Mouse (Mus musculus): Measurements from ENCODE around the gene Mrln. TPM values are rescaled to one million over a fixed set of nuclear protein-coding genes. Genes with fewer than 3 reads are reported as not detected.
"Not testable (repeated sequence)": the region's sequence is repeated elsewhere in the genome, so short reads cannot be mapped to it uniquely, and the experiment has no call there.

The Mrln gene
- polyA plus RNA-seq, 1 experiment from 2014 or later = 12.7 TPM

DNA sequence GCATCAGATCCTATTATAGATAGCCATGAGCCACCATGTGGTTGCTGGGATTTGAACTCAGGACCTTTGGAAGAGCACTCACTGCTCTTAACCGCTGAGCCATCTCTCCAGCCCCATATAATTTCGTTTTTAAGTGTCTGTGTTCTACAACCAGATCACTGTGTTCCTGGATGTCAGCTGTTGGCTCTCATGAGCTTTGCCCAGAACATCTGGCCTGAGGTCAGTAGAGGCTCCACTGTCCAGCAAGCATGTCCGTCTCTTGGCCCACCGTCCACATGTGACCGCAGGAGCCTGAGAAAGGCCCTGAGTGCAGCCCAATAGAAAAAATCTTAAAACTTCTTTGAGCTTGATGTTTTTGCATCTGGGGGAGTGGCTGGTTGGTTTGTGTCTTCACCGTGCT is 7.8 kb upstream of the Mrln start:
- Histone ChIP-seq H3K4me3 (no peak overlapping the region), H3K36me3 (peaks cover 6% of the 10 kb centered on the region; the same call in 1 of the 2 replicates), H3K27ac (no peak overlapping the region), H3K9ac (no peak overlapping the region), H3K9me3 (no peaks in the 10 kb centered on the region), H3K27me3 (no peaks in the 10 kb centered on the region), H3K4me1 (peaks cover 14% of the 10 kb centered on the region; the same call in 1 of the 2 replicates), H3K4me2 (replicated peaks) (no peak overlapping the region)
- WGBS = 87% methylated on average over 6 of the region's 6 CpGs
- ATAC-seq (ENCODE audit: insufficient number of reproducible peaks, insufficient read depth, low FRiP score, low TSS enrichment) = no peak

DNA sequence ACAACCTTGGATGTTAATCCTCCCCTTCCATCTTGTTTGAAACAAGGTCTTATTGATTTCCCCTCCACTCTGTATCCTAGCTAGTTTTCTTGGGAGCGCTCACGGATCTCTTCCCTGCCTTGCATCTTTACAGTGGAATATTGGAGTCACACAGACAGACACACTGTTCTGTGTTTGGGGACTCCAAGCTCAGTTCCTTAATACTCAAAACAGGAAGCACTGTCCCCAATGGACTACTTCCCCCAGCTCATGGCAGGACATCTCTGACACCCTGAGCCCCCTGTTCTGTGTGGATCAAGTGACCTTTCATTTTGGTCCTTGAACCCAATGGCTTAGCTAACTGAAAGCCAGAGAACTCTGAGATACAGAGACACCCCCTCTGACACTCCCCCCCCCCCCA is 6.9 kb upstream of the Mrln start:
- Histone ChIP-seq H3K36me3 (peaks cover 5% of the 10 kb centered on the region; the same call in 1 of the 2 replicates), H3K4me2 (replicated peaks) (no peak overlapping the region), H3K9ac (no peak overlapping the region), H3K9me3 (peaks cover 3% of the 10 kb centered on the region; the same call in 1 of the 2 replicates), H3K4me3 (no peak overlapping the region), H3K27ac (no peak overlapping the region), H3K4me1 (peaks cover 14% of the 10 kb centered on the region; the same call in 1 of the 2 replicates), H3K27me3 (no peaks in the 10 kb centered on the region)
- 76% methylated on average over 2 of the region's 2 CpGs for WGBS
- no peak for ATAC-seq (ENCODE audit: insufficient number of reproducible peaks, insufficient read depth, low FRiP score, low TSS enrichment)

DNA sequence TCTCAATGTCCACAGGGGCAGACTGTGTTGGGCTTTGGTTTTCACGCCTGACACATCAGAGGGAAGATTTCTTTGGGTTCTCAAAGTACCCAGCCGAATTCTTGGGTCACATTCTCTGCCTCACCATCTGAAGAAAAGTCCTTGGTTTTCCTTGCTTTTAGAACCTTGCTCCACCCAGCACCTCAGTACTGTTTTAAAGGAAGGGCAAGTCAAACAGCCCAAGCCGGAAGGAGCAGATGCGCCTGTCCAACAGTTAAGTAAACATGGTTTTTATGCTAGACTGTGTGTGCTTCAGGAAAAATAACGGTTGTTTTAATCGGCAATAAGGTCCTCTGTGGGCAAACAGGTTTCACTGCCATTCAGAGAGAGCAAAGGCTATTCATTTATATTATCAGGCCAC is 6.5 kb upstream of the Mrln start:
- Histone ChIP-seq H3K4me2 (replicated peaks) (no peak overlapping the region), H3K9me3 (peaks cover 3% of the 10 kb centered on the region; the same call in 1 of the 2 replicates), H3K4me1 (peaks cover 14% of the 10 kb centered on the region; the same call in 1 of the 2 replicates), H3K27me3 (no peaks in the 10 kb centered on the region), H3K4me3 (no peak overlapping the region), H3K9ac (no peak overlapping the region), H3K27ac (no peak overlapping the region), H3K36me3 (peaks cover 3% of the 10 kb centered on the region; the same call in 1 of the 2 replicates)
- WGBS = 69% methylated on average over 6 of the region's 6 CpGs
- ATAC-seq (ENCODE audit: insufficient number of reproducible peaks, insufficient read depth, low FRiP score, low TSS enrichment) = no peak

DNA sequence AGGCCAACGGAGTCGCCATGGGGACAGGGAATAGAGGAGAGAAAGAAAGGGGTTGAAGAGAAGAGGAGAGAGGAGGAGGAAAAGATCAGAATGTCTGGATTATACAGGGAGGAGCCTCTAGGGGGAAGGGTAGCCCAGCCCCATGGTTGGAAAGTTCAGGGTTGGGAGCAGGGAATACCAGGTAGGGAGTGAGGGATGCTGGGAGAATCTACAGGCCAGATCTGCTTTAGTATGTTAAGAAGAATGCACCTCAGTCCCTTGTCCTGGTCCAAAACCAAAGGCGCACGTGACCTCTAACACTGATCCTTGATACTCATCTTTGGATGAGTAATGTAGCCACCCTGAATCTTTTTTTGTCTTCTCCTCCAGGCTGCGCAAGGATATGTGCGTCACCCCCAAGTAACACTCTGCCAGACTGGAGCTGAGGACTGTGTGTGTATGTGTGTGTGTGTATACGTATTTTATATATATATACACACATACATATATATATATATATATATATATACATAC is 5.5 kb upstream of the Mrln start:
- Histone ChIP-seq H3K9me3 (peaks cover 3% of the 10 kb centered on the region; the same call in 1 of the 2 replicates), H3K27ac (no peak overlapping the region), H3K36me3 (no peaks in the 10 kb centered on the region), H3K9ac (no peak overlapping the region), H3K27me3 (no peaks in the 10 kb centered on the region), H3K4me2 (replicated peaks) (no peak overlapping the region), H3K4me1 (peaks cover 14% of the 10 kb centered on the region; the same call in 1 of the 2 replicates), H3K4me3 (no peak overlapping the region)
- ATAC-seq (ENCODE audit: insufficient number of reproducible peaks, insufficient read depth, low FRiP score, low TSS enrichment) = no peak
- 95% methylated on average over 7 of the region's 7 CpGs for WGBS

DNA sequence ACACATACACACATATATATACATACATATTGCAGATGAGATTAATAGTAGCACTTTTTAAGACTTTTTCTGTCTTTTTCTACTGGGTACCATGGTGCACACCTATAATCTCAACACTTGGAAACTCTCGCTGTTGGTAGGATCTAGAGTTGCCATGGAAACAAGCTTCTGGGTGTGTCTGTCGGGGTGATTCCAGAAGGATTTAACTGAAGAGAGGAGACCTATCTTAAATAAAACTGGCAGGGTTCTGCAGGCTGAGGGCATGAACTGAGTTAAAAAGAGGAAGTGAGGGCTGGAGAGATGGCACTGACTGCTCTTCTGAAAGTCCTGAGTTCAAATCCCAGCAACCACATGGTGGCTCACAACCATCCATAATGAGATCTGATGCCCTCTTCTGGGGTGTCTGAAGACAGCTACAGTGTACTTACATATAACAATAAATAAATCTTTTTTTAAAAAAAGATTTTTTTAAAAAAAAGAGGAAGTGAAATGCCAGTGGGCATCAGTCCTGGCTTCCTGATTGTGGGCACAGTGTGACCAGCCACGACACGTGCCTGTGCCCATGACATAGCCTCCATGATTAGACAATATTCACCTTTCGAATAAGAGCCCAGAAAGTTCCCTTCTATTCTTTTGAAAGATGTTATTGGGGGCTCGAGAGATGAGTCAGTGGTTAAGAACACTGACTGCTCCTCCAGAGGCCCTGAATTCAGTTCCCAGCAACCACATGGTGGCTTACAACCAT is 4.8 kb upstream of the Mrln start:
- peaks cover 3% of the 10 kb centered on the region; the same call in 1 of the 2 replicates for H3K9me3 ChIP-seq
- no peak overlapping the region for H3K4me3 ChIP-seq
- H3K36me3 ChIP-seq = no peaks in the 10 kb centered on the region
- H3K27me3 ChIP-seq = no peaks in the 10 kb centered on the region
- ATAC-seq (ENCODE audit: insufficient number of reproducible peaks, insufficient read depth, low FRiP score, low TSS enrichment) = no peak
- 85% methylated on average over 6 of the region's 6 CpGs for WGBS
- H3K27ac ChIP-seq = no peak overlapping the region
- H3K4me1 ChIP-seq = peaks cover 14% of the 10 kb centered on the region; the same call in 1 of the 2 replicates
- H3K4me2 ChIP-seq (replicated peaks) = no peak overlapping the region
- H3K9ac ChIP-seq = no peak overlapping the region

DNA sequence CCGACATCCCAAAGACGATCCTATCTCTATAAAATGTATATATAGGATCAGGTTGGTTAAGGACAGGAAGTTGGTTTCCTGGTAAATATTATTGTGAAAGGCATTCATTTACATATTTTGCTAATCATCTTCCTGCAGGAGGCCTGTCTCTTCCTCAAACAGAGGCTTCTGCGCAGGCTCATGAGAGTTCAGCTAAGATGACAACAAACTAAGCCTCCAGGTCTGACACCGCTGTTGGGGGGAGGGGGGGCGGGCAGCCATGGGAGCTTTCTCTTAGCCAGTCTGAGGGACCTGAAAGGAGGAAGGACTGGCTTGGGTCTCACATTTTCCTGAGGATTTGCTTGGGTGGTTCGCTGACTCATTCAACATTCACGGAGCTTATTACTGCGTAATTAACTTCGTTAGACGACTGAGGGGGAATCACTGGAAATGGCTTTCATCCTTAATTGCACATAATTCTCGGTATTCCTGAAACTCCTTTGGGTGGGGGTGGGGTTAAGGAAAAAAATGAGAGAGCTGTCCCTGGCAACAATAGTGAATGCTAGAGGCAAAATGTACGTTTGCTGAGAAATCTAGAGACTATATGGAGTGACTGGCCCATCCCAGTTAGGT is 3.5 kb upstream of the Mrln start:
- Histone ChIP-seq H3K4me1 (peaks cover 10% of the 10 kb centered on the region; the same call in 1 of the 2 replicates), H3K4me2 (replicated peaks) (no peak overlapping the region; the same call in 1 of the 2 replicates), H3K4me3 (no peak overlapping the region), H3K27ac (no peak overlapping the region), H3K36me3 (no peaks in the 10 kb centered on the region), H3K27me3 (no peaks in the 10 kb centered on the region), H3K9me3 (peaks cover 3% of the 10 kb centered on the region; the same call in 1 of the 2 replicates), H3K9ac (no peak overlapping the region)
- WGBS = 41% methylated on average over 12 of the region's 12 CpGs
- ATAC-seq (ENCODE audit: insufficient number of reproducible peaks, insufficient read depth, low FRiP score, low TSS enrichment) = no peak

DNA sequence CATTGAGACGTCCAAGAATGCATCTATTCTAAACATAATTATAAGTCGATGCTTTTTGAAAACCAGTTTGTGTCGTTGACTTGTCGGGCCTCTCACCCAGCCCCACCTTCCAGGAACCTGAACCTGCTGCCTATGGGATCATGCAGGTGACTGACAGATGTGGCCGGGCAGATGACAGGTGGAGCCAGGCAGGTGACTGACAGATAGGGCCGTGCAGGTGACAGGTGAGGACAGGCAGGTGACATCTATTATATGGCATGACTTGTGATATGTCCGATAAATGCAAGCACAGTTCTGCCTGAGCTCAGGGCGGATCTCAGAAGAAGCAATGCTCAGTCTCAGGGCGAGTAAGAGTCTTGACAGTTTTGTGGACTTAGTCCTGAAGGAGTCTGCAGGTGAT is 6.8 kb downstream of the Mrln start:
- Histone ChIP-seq H3K9me3 (no peaks in the 10 kb centered on the region), H3K36me3 (no peaks in the 10 kb centered on the region), H3K4me2 (replicated peaks) (no peak overlapping the region), H3K27me3 (no peaks in the 10 kb centered on the region), H3K9ac (no peak overlapping the region), H3K4me1 (no peaks in the 10 kb centered on the region), H3K4me3 (no peak overlapping the region), H3K27ac (no peak overlapping the region)
- ATAC-seq (ENCODE audit: insufficient number of reproducible peaks, insufficient read depth, low FRiP score, low TSS enrichment) = no peak
- 81% methylated on average over 9 of the region's 9 CpGs for WGBS

DNA sequence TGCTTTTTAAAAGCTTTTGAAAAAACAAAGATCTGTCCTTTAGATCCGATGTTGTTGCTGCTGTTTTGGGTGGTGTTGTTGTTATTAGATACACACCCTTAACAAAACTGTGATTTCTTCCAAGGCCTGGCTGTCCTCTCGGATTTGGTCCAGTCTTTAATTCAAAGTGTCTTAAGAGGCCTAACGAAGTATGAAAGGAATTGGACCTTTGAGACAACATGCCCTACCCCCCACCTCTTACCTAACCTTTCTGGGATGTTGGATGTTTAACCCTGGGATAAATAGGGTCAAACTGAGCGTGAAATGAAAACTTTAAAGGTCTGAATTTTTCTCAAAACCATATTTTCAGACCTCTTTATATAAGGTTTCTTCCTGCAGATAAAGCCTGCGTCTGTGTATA is 16.5 kb downstream of the Mrln start:
- 57% methylated on average over 5 of the region's 5 CpGs for WGBS
- Histone ChIP-seq H3K9me3 (no peaks in the 10 kb centered on the region), H3K4me1 (no peaks in the 10 kb centered on the region), H3K4me3 (no peak overlapping the region), H3K4me2 (replicated peaks) (no peak overlapping the region), H3K27me3 (no peaks in the 10 kb centered on the region), H3K36me3 (no peaks in the 10 kb centered on the region), H3K9ac (no peak overlapping the region), H3K27ac (no peak overlapping the region)
- ATAC-seq (ENCODE audit: insufficient number of reproducible peaks, insufficient read depth, low FRiP score, low TSS enrichment) = no peak

DNA sequence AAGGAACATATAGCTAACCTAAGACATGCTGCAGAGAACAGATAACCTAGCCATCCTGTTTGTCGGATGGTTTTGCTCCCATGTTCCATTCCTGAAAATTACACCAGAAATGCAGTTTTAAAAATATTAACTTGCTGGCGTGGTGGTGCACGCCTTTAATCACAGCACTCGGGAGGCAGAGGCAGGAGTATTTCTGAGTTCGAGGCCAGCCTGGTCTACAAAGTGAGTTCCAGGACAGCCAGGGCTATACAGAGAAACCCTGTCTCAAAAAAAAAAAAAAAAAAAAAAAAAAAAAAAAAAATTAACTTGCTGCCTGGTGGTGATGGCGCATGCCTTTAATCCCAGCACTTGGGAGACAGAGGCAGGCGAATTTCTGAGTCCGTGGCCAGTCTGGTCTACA is 17.8 kb downstream of the Mrln start:
- not testable (repeated sequence) for H3K27ac ChIP-seq; H3K9me3 ChIP-seq; H3K4me2 ChIP-seq (replicated peaks); H3K9ac ChIP-seq; ATAC-seq (ENCODE audit: insufficient number of reproducible peaks, insufficient read depth, low FRiP score, low TSS enrichment); H3K36me3 ChIP-seq; H3K4me3 ChIP-seq; H3K4me1 ChIP-seq; H3K27me3 ChIP-seq
- 87% methylated on average over 8 of the region's 8 CpGs for WGBS

DNA sequence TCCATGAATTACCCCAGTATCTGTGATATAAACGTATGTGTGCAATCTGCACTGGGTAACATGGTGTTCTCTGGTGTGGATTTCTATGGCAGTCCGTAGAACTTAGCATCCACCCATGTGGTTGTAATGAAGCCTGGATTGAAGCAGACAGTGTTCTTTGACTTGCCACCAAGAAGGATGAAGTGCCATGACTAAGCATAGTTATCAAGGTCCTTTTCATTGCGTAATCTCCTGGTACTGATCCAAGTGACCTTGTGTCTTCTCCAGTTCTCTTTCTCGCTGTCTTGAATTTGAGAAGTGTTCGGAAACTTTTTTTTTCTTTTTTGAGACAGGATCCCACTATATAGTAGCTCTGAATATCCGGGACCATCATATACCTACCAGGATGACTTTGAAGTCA is 20.1 kb downstream of the Mrln start:
- Histone ChIP-seq H3K4me2 (replicated peaks) (no peak overlapping the region), H3K4me1 (no peaks in the 10 kb centered on the region), H3K27ac (no peak overlapping the region), H3K36me3 (no peaks in the 10 kb centered on the region), H3K4me3 (no peak overlapping the region), H3K9ac (no peak overlapping the region), H3K9me3 (no peaks in the 10 kb centered on the region), H3K27me3 (no peaks in the 10 kb centered on the region)
- no peak for ATAC-seq (ENCODE audit: insufficient number of reproducible peaks, insufficient read depth, low FRiP score, low TSS enrichment)
- WGBS = 82% methylated on average over 6 of the region's 6 CpGs

DNA sequence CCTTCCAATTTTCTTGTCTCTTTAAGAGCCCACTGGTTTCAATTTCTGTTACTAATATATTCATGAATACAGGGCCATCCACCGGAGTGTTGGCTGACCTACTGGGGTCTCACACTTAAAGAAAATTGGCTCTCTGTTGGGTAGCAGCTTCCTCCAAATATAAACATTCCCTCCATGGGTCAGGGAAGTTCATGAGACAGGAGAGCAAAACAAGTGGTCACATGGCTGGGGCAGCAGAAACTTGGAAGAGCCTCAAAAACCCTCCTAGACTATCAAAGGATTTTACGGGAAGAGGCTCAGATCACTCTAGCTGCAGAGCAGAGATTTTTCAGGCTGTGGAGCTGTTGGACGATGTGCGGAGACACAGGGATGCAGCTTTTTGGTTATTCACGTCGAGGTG is 21.3 kb downstream of the Mrln start:
- Histone ChIP-seq H3K27ac (no peak overlapping the region), H3K4me3 (no peak overlapping the region), H3K9me3 (no peaks in the 10 kb centered on the region), H3K4me1 (no peaks in the 10 kb centered on the region), H3K27me3 (no peaks in the 10 kb centered on the region), H3K36me3 (no peaks in the 10 kb centered on the region), H3K4me2 (replicated peaks) (no peak overlapping the region), H3K9ac (no peak overlapping the region)
- 70% methylated on average over 6 of the region's 6 CpGs for WGBS
- ATAC-seq (ENCODE audit: insufficient number of reproducible peaks, insufficient read depth, low FRiP score, low TSS enrichment) = no peak

DNA sequence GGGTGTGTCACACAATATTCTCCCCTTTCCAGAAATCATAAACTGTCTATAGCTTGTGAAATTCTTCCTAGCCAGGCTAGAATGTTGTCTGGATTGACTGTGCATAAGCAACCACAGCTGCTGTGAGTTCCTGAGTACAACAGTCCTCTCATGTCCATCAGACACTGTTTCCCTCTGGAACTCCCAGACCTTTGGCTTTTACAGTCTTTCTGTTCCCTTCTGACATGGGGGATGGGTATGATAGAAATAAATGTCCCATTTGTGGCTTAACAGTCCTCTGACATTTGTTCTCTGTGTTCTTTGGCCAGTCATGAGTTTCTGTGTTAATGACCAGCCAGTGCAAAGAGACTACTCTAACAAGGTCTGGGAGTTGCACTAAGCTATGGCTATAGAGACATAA is 22.1 kb downstream of the Mrln start:
- no peaks in the 10 kb centered on the region for H3K27me3 ChIP-seq
- H3K4me3 ChIP-seq = no peak overlapping the region
- no peaks in the 10 kb centered on the region for H3K9me3 ChIP-seq
- H3K9ac ChIP-seq = no peak overlapping the region
- no peaks in the 10 kb centered on the region for H3K36me3 ChIP-seq
- H3K27ac ChIP-seq = no peak overlapping the region
- ATAC-seq (ENCODE audit: insufficient number of reproducible peaks, insufficient read depth, low FRiP score, low TSS enrichment) = no peak
- no peak overlapping the region for H3K4me2 ChIP-seq (replicated peaks)
- H3K4me1 ChIP-seq = no peaks in the 10 kb centered on the region

All from embryonic facial prominence, embryonic 12.5 days (tissue).